Mouse (Mus musculus) cortical plate, adult 2 months (tissue): ENCODE measurements around the gene Ttll11.

Experiments
- CTCF ChIP-seq: fragments of 200-500 bp; IDR thresholded peaks from 2 replicates; pipeline ENCODE4 v1.5.1; 2011; ENCODE audit warnings: mild to moderate bottlenecking, control low read depth, low read length; ENCODE audit not compliant: insufficient read depth; ENCODE audit errors: extremely low read depth
- POLR2A ChIP-seq: fragments of 200-500 bp; IDR thresholded peaks from 2 replicates; pipeline ENCODE4 v1.6.1; 2011; ENCODE audit warnings: mild to moderate bottlenecking, low read length, control low read depth; ENCODE audit not compliant: insufficient read depth; ENCODE audit errors: extremely low read depth

GRCm38 (mm10) chr2:35978276-35978933, 1.3 kb downstream of the Ttll11 start:
- TF ChIP-seq POLR2A: peak; percentile 49; the same call in 1 of the 2 replicates
- TF ChIP-seq CTCF: no peak
